Mouse (Mus musculus) small intestine, adult 2 months (tissue): ENCODE results near the gene Vmn2r49. TPM values are rescaled to one million over a fixed set of nuclear protein-coding genes. Genes with fewer than 3 reads are reported as not detected.
"Not testable (repeated sequence)": the region's sequence is repeated elsewhere in the genome, so short reads cannot be mapped to it uniquely, and the experiment has no call there.

Source experiments
- H3K27ac ChIP-seq: fragments of 200-500 bp; 2 replicates; pipeline ENCODE4 v1.5.1; 2012; ENCODE audit warnings: low read depth, low read length, control low read depth, inconsistent platforms; ENCODE audit not compliant: insufficient read depth
- H3K27me3 ChIP-seq: fragments of 200-500 bp; 2 replicates; pipeline ENCODE4 v1.6.1; 2012; ENCODE audit warnings: mild to moderate bottlenecking, moderate library complexity, low read length, inconsistent platforms; ENCODE audit not compliant: control insufficient read depth, insufficient read depth
- H3K36me3 ChIP-seq: fragments of 200-500 bp; 2 replicates; pipeline ENCODE4 v1.6.1; 2012; ENCODE audit warnings: mild to moderate bottlenecking, low read length, control low read depth, inconsistent platforms; ENCODE audit not compliant: control insufficient read depth, insufficient read depth
- H3K4me1 ChIP-seq: fragments of 200-500 bp; 2 replicates; pipeline ENCODE4 v1.6.1; 2012; ENCODE audit warnings: low read length, inconsistent platforms, mixed read lengths; ENCODE audit not compliant: control insufficient read depth, insufficient read depth, insufficient read length
- H3K4me3 ChIP-seq: fragments of 200-500 bp; 2 replicates; pipeline ENCODE4 v1.5.1; 2012; ENCODE audit warnings: low read depth, mild to moderate bottlenecking, control low read depth, inconsistent platforms, low read length, moderate library complexity
- whole genome bisulfite sequencing: fragments of 180-500 bp; shearing (Covaris S2); methylation state at CpG from one replicate; pipeline ENCODE4 v1.1.7; 2018; 5-methylcytosine and 5-hydroxymethylcytosine counted together
- polyA plus RNA-seq: library from polyadenylated mRNA; depleted of rRNA; stranded (reverse); fragments of >200 nt; gene quantifications from 2 replicates; pipeline ENCODE4 v1.2.3, GENCODE M21; 2012; rRNA removed

Vmn2r49 gene
- not detected in 2 replicates for polyA plus RNA-seq

DNA sequence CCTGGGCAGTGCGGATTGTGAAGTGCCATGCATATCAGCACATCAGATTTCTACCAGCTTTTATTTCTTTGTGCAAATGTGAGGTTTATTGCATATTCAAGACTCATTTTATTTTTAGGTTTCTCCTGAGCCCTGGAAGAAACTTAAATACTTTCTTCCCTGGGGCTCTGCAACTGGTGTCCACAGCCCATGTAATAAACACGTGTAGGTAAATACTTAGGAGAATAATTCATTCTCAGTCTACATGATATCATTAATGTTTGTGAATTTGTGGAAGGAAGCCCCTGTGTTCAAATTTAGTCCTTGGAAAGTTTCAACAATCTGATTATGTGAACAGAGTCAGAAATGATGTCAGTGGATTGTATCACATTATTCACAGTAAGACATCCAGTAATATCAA is at the start of gene Vmn2r49:
Vmn2r49 (minus strand) TSS at position 101 of the 400 bp plus-strand sequence.
- not testable (repeated sequence) for H3K36me3 ChIP-seq, H3K4me3 ChIP-seq, H3K27ac ChIP-seq, H3K4me1 ChIP-seq, H3K27me3 ChIP-seq
- WGBS, result 48% methylated on average over 2 of the region's 2 CpGs

DNA sequence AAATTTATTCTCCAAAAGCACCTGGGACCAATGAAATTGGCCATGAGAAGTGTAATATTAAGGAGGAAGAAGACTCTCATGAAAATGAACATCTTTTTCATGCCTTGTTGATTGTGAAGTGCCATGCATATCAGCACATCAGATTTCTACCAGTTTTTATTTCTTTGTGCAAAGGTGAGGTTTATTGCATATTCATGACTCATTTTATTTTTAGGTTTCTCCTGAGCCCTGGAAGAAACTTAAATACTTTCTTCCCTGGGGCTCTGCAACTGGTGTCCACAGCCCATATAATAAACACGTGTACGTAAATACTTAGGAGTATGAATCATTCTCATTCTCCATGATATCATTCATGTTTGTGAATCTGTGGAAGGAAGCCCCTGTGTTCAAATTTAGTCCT is 38.6 kb downstream of the Vmn2r49 start, which contains the start of gene Vmn2r48:
Vmn2r48 (minus strand) TSS at position 101 of the 400 bp plus-strand sequence.
- 86% methylated on average over 2 of the region's 2 CpGs for WGBS

More for the DNA sequence above, 38.6 kb downstream of the Vmn2r49 start, which contains the start of gene Vmn2r48:
- not testable (repeated sequence) for H3K36me3 ChIP-seq, H3K4me3 ChIP-seq, H3K27ac ChIP-seq, H3K4me1 ChIP-seq, H3K27me3 ChIP-seq

Other genes starting within 250 kb of the Vmn2r49 start
- gene Vmn2r46, start 221.7 kb downstream of the Vmn2r49 start, polyA plus RNA-seq, result not detected in 2 replicates
- gene Vmn2r47, start 150.9 kb downstream of the Vmn2r49 start, polyA plus RNA-seq, result not detected in 2 replicates
- not detected in 2 replicates for gene Vmn2r48, start 38.7 kb downstream of the Vmn2r49 start, polyA plus RNA-seq
- not detected in 2 replicates for gene Vmn2r50, start 61.0 kb upstream of the Vmn2r49 start, polyA plus RNA-seq
- gene Vmn2r51, start 113.5 kb upstream of the Vmn2r49 start, polyA plus RNA-seq, result not detected in 2 replicates
- gene Vmn2r52, start 184.3 kb upstream of the Vmn2r49 start, polyA plus RNA-seq, result not detected in 2 replicates